Mouse (Mus musculus): ENCODE data around the gene Txndc12. TPM values are rescaled to one million over a fixed set of nuclear protein-coding genes. Genes with fewer than 3 reads are reported as not detected.

The Txndc12 gene
- polyA plus RNA-seq, 1 experiment: 15.5 TPM

DNA sequence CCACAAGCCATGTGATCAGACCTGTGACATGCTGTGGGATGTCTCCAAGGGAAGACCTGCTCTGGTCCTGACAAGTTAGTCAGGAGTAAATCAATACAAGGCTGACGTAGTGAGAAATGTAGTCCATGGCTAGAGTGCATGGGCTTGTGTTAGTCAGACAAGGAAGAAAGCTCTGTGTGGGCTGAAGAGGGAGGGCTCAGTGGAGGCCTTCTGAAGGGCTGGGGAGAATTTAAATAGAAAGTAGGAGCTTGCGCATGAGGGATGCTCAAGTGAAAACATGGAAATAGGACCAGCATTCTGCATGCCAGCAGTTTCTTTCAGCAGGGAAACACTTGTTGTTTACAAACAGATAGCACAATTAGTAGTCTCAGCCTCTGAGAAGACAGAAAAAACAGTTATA lies 30.9 kb upstream of the Txndc12 start:
- Histone ChIP-seq H3K4me3 (ENCODE audit: control insufficient read depth, insufficient read depth, low read length) (no peak overlapping the region), H3K4me1 (replicated peaks; ENCODE audit: control insufficient read depth, insufficient read depth, low read length) (no peaks in the 10 kb centered on the region), H3K27ac (ENCODE audit: control insufficient read depth, insufficient read depth, low read length) (no peak overlapping the region), H3K27me3 (ENCODE audit: control insufficient read depth, insufficient read depth, low read length) (no peaks in the 10 kb centered on the region), H3K36me3 (ENCODE audit: control insufficient read depth, insufficient read depth, low read length) (no peaks in the 10 kb centered on the region)
- DNase-seq: no peak
- WGBS: 93% methylated on average over 2 of the region's 2 CpGs
- TF ChIP-seq POLR2A (IDR thresholded peaks at IDR 0.05; ENCODE audit: control insufficient read depth, extremely low read depth, insufficient read depth, low read length, poor library complexity): no peak

GRCm38 (mm10) chr4:108811142-108811541 lies 23.3 kb upstream of the Txndc12 start:
- no peak for DNase-seq
- Histone ChIP-seq H3K27me3 (ENCODE audit: control insufficient read depth, insufficient read depth, low read length) (no peaks in the 10 kb centered on the region), H3K36me3 (ENCODE audit: control insufficient read depth, insufficient read depth, low read length) (no peaks in the 10 kb centered on the region), H3K4me1 (replicated peaks; ENCODE audit: control insufficient read depth, insufficient read depth, low read length) (no peaks in the 10 kb centered on the region), H3K27ac (ENCODE audit: control insufficient read depth, insufficient read depth, low read length) (no peak overlapping the region), H3K4me3 (ENCODE audit: control insufficient read depth, insufficient read depth, low read length) (no peak overlapping the region)
- TF ChIP-seq POLR2A (IDR thresholded peaks at IDR 0.05; ENCODE audit: control insufficient read depth, extremely low read depth, insufficient read depth, low read length, poor library complexity): no peak
- TF ChIP-seq CTCF (IDR thresholded peaks at IDR 0.05; ENCODE audit: borderline replicate concordance, control insufficient read depth, extremely low read depth, insufficient read depth, low read length, poor library complexity): no peak
- 62% methylated on average over 4 of the region's 4 CpGs for WGBS

- no peaks in the 10 kb centered on the region for H3K36me3 ChIP-seq (ENCODE audit: control insufficient read depth, insufficient read depth, low read length)
- TF ChIP-seq CTCF (IDR thresholded peaks at IDR 0.05; ENCODE audit: borderline replicate concordance, control insufficient read depth, extremely low read depth, insufficient read depth, low read length, poor library complexity) (no peak), POLR2A (IDR thresholded peaks at IDR 0.05; ENCODE audit: control insufficient read depth, extremely low read depth, insufficient read depth, low read length, poor library complexity) (no peak)
- H3K27ac ChIP-seq (ENCODE audit: control insufficient read depth, insufficient read depth, low read length): no peak overlapping the region
- H3K27me3 ChIP-seq (ENCODE audit: control insufficient read depth, insufficient read depth, low read length): no peaks in the 10 kb centered on the region
- DNase-seq: no peak
- 85% methylated on average over 6 of the region's 6 CpGs for WGBS
- H3K4me3 ChIP-seq (ENCODE audit: control insufficient read depth, insufficient read depth, low read length): no peak overlapping the region
- no peaks in the 10 kb centered on the region for H3K4me1 ChIP-seq (replicated peaks; ENCODE audit: control insufficient read depth, insufficient read depth, low read length)
Observed at GRCm38 (mm10) chr4:108811550-108811949, 22.9 kb upstream of the Txndc12 start.

DNA sequence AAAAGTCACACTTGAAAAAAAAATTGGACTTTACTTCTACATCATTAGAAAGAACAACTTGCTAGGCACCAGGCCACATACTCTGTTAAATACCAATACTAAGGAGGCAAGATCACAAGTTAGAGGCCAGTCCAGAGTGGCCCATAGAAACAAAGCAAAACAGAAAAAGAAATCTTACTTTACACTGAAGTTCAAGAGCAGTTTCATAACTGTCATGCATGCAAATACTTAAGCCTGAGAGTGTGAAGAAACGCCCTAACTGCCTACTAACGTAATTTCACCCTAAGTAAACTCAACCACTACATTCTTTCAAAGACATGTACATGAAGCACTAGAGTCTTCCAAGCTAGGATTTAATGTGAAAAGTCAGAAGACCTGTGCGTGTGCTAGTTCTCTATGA lies 8.7 kb upstream of the Txndc12 start:
- no peaks in the 10 kb centered on the region for H3K4me1 ChIP-seq (replicated peaks; ENCODE audit: control insufficient read depth, insufficient read depth, low read length)
- no peak overlapping the region for H3K27ac ChIP-seq (ENCODE audit: control insufficient read depth, insufficient read depth, low read length)
- TF ChIP-seq CTCF (IDR thresholded peaks at IDR 0.05; ENCODE audit: borderline replicate concordance, control insufficient read depth, extremely low read depth, insufficient read depth, low read length, poor library complexity): no peak
- no peak for TF ChIP-seq POLR2A (IDR thresholded peaks at IDR 0.05; ENCODE audit: control insufficient read depth, extremely low read depth, insufficient read depth, low read length, poor library complexity)
- WGBS: 95% methylated on average over 3 of the region's 3 CpGs
- DNase-seq: no peak
- no peaks in the 10 kb centered on the region for H3K27me3 ChIP-seq (ENCODE audit: control insufficient read depth, insufficient read depth, low read length)
- H3K36me3 ChIP-seq (ENCODE audit: control insufficient read depth, insufficient read depth, low read length): peaks cover 55% of the 10 kb centered on the region
- no peak overlapping the region for H3K4me3 ChIP-seq (ENCODE audit: control insufficient read depth, insufficient read depth, low read length)

- H3K4me3 ChIP-seq (ENCODE audit: control insufficient read depth, insufficient read depth, low read length): no peak overlapping the region
- H3K27ac ChIP-seq (ENCODE audit: control insufficient read depth, insufficient read depth, low read length): no peak overlapping the region
- H3K4me1 ChIP-seq (replicated peaks; ENCODE audit: control insufficient read depth, insufficient read depth, low read length): no peaks in the 10 kb centered on the region
- 75% methylated on average over 1 of the region's 1 CpGs for WGBS
- no peak for DNase-seq
- H3K36me3 ChIP-seq (ENCODE audit: control insufficient read depth, insufficient read depth, low read length): peaks cover 52% of the 10 kb centered on the region
- TF ChIP-seq CTCF (IDR thresholded peaks at IDR 0.05; ENCODE audit: borderline replicate concordance, control insufficient read depth, extremely low read depth, insufficient read depth, low read length, poor library complexity): no peak
- TF ChIP-seq POLR2A (IDR thresholded peaks at IDR 0.05; ENCODE audit: control insufficient read depth, extremely low read depth, insufficient read depth, low read length, poor library complexity): no peak
- H3K27me3 ChIP-seq (ENCODE audit: control insufficient read depth, insufficient read depth, low read length): no peaks in the 10 kb centered on the region
Observed at GRCm38 (mm10) chr4:108826096-108826495, 8.3 kb upstream of the Txndc12 start.

- no peak for TF ChIP-seq CTCF (IDR thresholded peaks at IDR 0.05; ENCODE audit: borderline replicate concordance, control insufficient read depth, extremely low read depth, insufficient read depth, low read length, poor library complexity)
- no peak for TF ChIP-seq POLR2A (IDR thresholded peaks at IDR 0.05; ENCODE audit: control insufficient read depth, extremely low read depth, insufficient read depth, low read length, poor library complexity)
- Histone ChIP-seq H3K27ac (ENCODE audit: control insufficient read depth, insufficient read depth, low read length) (no peak overlapping the region), H3K4me1 (replicated peaks; ENCODE audit: control insufficient read depth, insufficient read depth, low read length) (no peaks in the 10 kb centered on the region), H3K4me3 (ENCODE audit: control insufficient read depth, insufficient read depth, low read length) (no peak overlapping the region), H3K36me3 (ENCODE audit: control insufficient read depth, insufficient read depth, low read length) (peaks cover 48% of the 10 kb centered on the region), H3K27me3 (ENCODE audit: control insufficient read depth, insufficient read depth, low read length) (no peaks in the 10 kb centered on the region)
- no peak for DNase-seq
- 82% methylated on average over 2 of the region's 2 CpGs for WGBS
Observed at GRCm38 (mm10) chr4:108826643-108827042, 7.8 kb upstream of the Txndc12 start.

GRCm38 (mm10) chr4:108830698-108831097 lies 3.7 kb upstream of the Txndc12 start:
- Histone ChIP-seq H3K27me3 (ENCODE audit: control insufficient read depth, insufficient read depth, low read length) (no peaks in the 10 kb centered on the region), H3K27ac (ENCODE audit: control insufficient read depth, insufficient read depth, low read length) (no peak overlapping the region)
- TF ChIP-seq POLR2A (IDR thresholded peaks at IDR 0.05; ENCODE audit: control insufficient read depth, extremely low read depth, insufficient read depth, low read length, poor library complexity) (no peak), CTCF (IDR thresholded peaks at IDR 0.05; ENCODE audit: borderline replicate concordance, control insufficient read depth, extremely low read depth, insufficient read depth, low read length, poor library complexity) (no peak)

More at GRCm38 (mm10) chr4:108830698-108831097, 3.7 kb upstream of the Txndc12 start:
- H3K4me3 ChIP-seq (ENCODE audit: control insufficient read depth, insufficient read depth, low read length): no peak overlapping the region
- peaks cover 13% of the 10 kb centered on the region for H3K36me3 ChIP-seq (ENCODE audit: control insufficient read depth, insufficient read depth, low read length)
- peaks cover 6% of the 10 kb centered on the region for H3K4me1 ChIP-seq (replicated peaks; ENCODE audit: control insufficient read depth, insufficient read depth, low read length)
- no peak for DNase-seq
- 94% methylated on average over 1 of the region's 1 CpGs for WGBS

Measured in thymus, adult 2 months (tissue).